Mouse (Mus musculus) myocyte (in vitro differentiated cells): ENCODE measurements around the gene Cxcr4. TPM values are rescaled to one million over a fixed set of nuclear protein-coding genes. Genes with fewer than 3 reads are reported as not detected.
A peak's percentile ranks its signal among the peaks of the same experiment; 100 is the strongest.

ENCODE experiments used
- H3K27me3 ChIP-seq: one replicate; pipeline ENCODE4 v1.6.1; 2011; ENCODE audit not compliant: control insufficient read depth, insufficient read depth, insufficient read length
- H3K36me3 ChIP-seq: one replicate; pipeline ENCODE4 v1.6.1; 2011; ENCODE audit not compliant: control insufficient read depth, insufficient read depth
- H3K4me2 ChIP-seq: one replicate; pipeline ENCODE4 v1.6.1; 2011; ENCODE audit warnings: low read depth, control low read depth
- H3K4me3 ChIP-seq: one replicate; pipeline ENCODE4 v1.5.1; 2011; ENCODE audit warnings: mild to moderate bottlenecking, control low read depth, moderate library complexity
- H3K79me2 ChIP-seq: one replicate; pipeline ENCODE4 v1.6.1; 2011; ENCODE audit not compliant: control insufficient read depth, insufficient read depth
- H3ac ChIP-seq: one replicate; pipeline ENCODE4 v1.6.1; 2011; ENCODE audit not compliant: control insufficient read depth, insufficient read length
- CEBPB ChIP-seq: IDR thresholded peaks from 2 replicates; pipeline ENCODE4 v1.6.1; 2011; ENCODE audit warnings: mild to moderate bottlenecking, moderate library complexity; ENCODE audit not compliant: poor library complexity, insufficient read depth, severe bottlenecking
- E2F4 ChIP-seq: IDR thresholded peaks from one replicate; pipeline ENCODE4 v1.6.1; 2011; ENCODE audit warnings: mild to moderate bottlenecking, control low read depth, moderate library complexity; ENCODE audit not compliant: insufficient read depth
- MAX ChIP-seq: IDR thresholded peaks from one replicate; pipeline ENCODE4 v1.6.1; 2011; ENCODE audit warnings: low read depth, mild to moderate bottlenecking, control low read depth
- MYOD1 ChIP-seq, 3 experiments: IDR thresholded peaks; one replicate each; pipeline ENCODE4 v1.6.1; 2011; ENCODE audit warnings: control low read depth in 2 of 3, low read depth in 2 of 3, mild to moderate bottlenecking in 2 of 3, moderate library complexity in 1 of 3; ENCODE audit not compliant: insufficient read length in 2 of 3, control insufficient read depth in 1 of 3
- MYOG ChIP-seq, 3 experiments: IDR thresholded peaks; one replicate each; pipeline ENCODE4 v1.6.1; 2011; ENCODE audit warnings: control low read depth in 2 of 3, low read depth in 2 of 3, mild to moderate bottlenecking in 2 of 3; ENCODE audit not compliant: insufficient read length in 2 of 3, control insufficient read depth in 1 of 3, insufficient read depth in 1 of 3
- POLR2A ChIP-seq: IDR thresholded peaks from one replicate; pipeline ENCODE4 v1.6.1; 2011; ENCODE audit warnings: low read depth, mild to moderate bottlenecking, control low read depth, moderate library complexity; ENCODE audit not compliant: insufficient read length
- POLR2AphosphoS2 ChIP-seq: IDR thresholded peaks from one replicate; pipeline ENCODE4 v1.6.1; 2011; ENCODE audit warnings: low read depth, control low read depth; ENCODE audit not compliant: insufficient read length
- REST ChIP-seq: IDR thresholded peaks from one replicate; pipeline ENCODE4 v1.6.1; 2011; ENCODE audit warnings: mild to moderate bottlenecking, control low read depth, moderate library complexity; ENCODE audit not compliant: insufficient read depth, insufficient read length
- SRF ChIP-seq: IDR thresholded peaks from one replicate; pipeline ENCODE4 v1.6.1; 2011; ENCODE audit warnings: low read depth; ENCODE audit not compliant: control insufficient read depth, insufficient read length
- TCF12 ChIP-seq: IDR thresholded peaks from one replicate; pipeline ENCODE4 v1.6.1; 2011; ENCODE audit warnings: mild to moderate bottlenecking, control low read depth; ENCODE audit not compliant: poor library complexity, insufficient read depth, severe bottlenecking
- TCF3 ChIP-seq: IDR thresholded peaks from one replicate; pipeline ENCODE4 v1.6.1; 2011; ENCODE audit warnings: low read depth, control low read depth; ENCODE audit not compliant: insufficient read length
- USF1 ChIP-seq: IDR thresholded peaks from one replicate; pipeline ENCODE4 v1.6.1; 2011; ENCODE audit warnings: low read depth, mild to moderate bottlenecking, control low read depth, moderate library complexity
- polyA plus RNA-seq: library from polyadenylated mRNA; unstranded; fragments of >200 nt; fragmentation: generic; extraction: Trizol; gene quantifications from one replicate; pipeline ENCODE4 v1.2.1, GENCODE M21; 2012; ENCODE audit warnings: missing spikeins

Cxcr4 gene
- 5.1 TPM for polyA plus RNA-seq

- H3K4me3 ChIP-seq, result peak within 1 kb of the TSS; percentile 62
- no peaks in the 10 kb centered on the region for H3K36me3 ChIP-seq
- H3K27me3 ChIP-seq, result no peaks in the 10 kb centered on the region
- TF ChIP-seq MAX, result no peak
- TF ChIP-seq SRF, result no peak
- peak; percentile 66 for TF ChIP-seq POLR2A
- H3K79me2 ChIP-seq, result peaks cover 17% of the 10 kb centered on the region
- H3ac ChIP-seq, result peak within 1 kb of the TSS; percentile 23
- peak within 1 kb of the TSS; percentile 88 for H3K4me2 ChIP-seq
Observed at GRCm38 (mm10) chr1:128592211-128592741, at the start of gene Cxcr4. Gene Cxcr4 (minus strand): TSS chr1:128592293.

GRCm38 (mm10) chr1:128639707-128640107 lies 47.6 kb upstream of the Cxcr4 start:
- H3K4me3 ChIP-seq, result no peak overlapping the region
- H3K4me2 ChIP-seq, result no peak overlapping the region
- no peaks in the 10 kb centered on the region for H3K79me2 ChIP-seq
- H3K27me3 ChIP-seq, result no peaks in the 10 kb centered on the region
- no peak for TF ChIP-seq TCF3
- no peak for TF ChIP-seq MAX
- TF ChIP-seq USF1, result no peak
- TF ChIP-seq MYOD1 (IDR thresholded peaks at IDR 0.05; ENCODE audit: control insufficient read depth in 1 of 3, insufficient read length in 2 of 3, low read depth in 2 of 3), result no peak
- TF ChIP-seq POLR2AphosphoS2, result no peak
- no peak for TF ChIP-seq POLR2A
- TF ChIP-seq E2F4, result no peak
- TF ChIP-seq TCF12, result no peak
- TF ChIP-seq REST, result no peak
- TF ChIP-seq MYOG (IDR thresholded peaks at IDR 0.05; ENCODE audit: control insufficient read depth in 1 of 3, insufficient read depth in 1 of 3, insufficient read length in 2 of 3, low read depth in 2 of 3), result no peak
- TF ChIP-seq CEBPB, result no peak
- no peak for TF ChIP-seq SRF
- H3K36me3 ChIP-seq, result no peaks in the 10 kb centered on the region
- no peak overlapping the region for H3ac ChIP-seq

- no peak overlapping the region for H3K4me2 ChIP-seq
- no peak overlapping the region for H3ac ChIP-seq
- TF ChIP-seq TCF3, result no peak
- TF ChIP-seq REST, result no peak
- no peak for TF ChIP-seq USF1
- no peak for TF ChIP-seq CEBPB
- no peak for TF ChIP-seq E2F4
- TF ChIP-seq POLR2AphosphoS2, result no peak
- no peak for TF ChIP-seq POLR2A
- TF ChIP-seq MYOG (IDR thresholded peaks at IDR 0.05; ENCODE audit: control insufficient read depth in 1 of 3, insufficient read depth in 1 of 3, insufficient read length in 2 of 3, low read depth in 2 of 3), result no peak
- TF ChIP-seq TCF12, result no peak
- no peak for TF ChIP-seq SRF
- H3K4me3 ChIP-seq, result no peak overlapping the region
- no peaks in the 10 kb centered on the region for H3K27me3 ChIP-seq
- no peaks in the 10 kb centered on the region for H3K36me3 ChIP-seq
- H3K79me2 ChIP-seq, result no peaks in the 10 kb centered on the region
Observed at GRCm38 (mm10) chr1:128637230-128637740, 45.2 kb upstream of the Cxcr4 start.

- no peaks in the 10 kb centered on the region for H3K79me2 ChIP-seq
- no peaks in the 10 kb centered on the region for H3K27me3 ChIP-seq
- H3K36me3 ChIP-seq, result no peaks in the 10 kb centered on the region
- H3K4me2 ChIP-seq, result no peak overlapping the region
- no peak overlapping the region for H3ac ChIP-seq
- TF ChIP-seq MYOD1 (IDR thresholded peaks at IDR 0.05; ENCODE audit: control insufficient read depth in 1 of 3, insufficient read length in 2 of 3, low read depth in 2 of 3) (peak in 2 of 3 experiments; percentile 48 to 67), MYOG (IDR thresholded peaks at IDR 0.05; ENCODE audit: control insufficient read depth in 1 of 3, insufficient read depth in 1 of 3, insufficient read length in 2 of 3, low read depth in 2 of 3) (peak in 1 of 3 experiments; percentile 71), TCF12 (no peak)
- H3K4me3 ChIP-seq, result no peak overlapping the region
Observed at GRCm38 (mm10) chr1:128636258-128637229, 44.5 kb upstream of the Cxcr4 start.

DNA sequence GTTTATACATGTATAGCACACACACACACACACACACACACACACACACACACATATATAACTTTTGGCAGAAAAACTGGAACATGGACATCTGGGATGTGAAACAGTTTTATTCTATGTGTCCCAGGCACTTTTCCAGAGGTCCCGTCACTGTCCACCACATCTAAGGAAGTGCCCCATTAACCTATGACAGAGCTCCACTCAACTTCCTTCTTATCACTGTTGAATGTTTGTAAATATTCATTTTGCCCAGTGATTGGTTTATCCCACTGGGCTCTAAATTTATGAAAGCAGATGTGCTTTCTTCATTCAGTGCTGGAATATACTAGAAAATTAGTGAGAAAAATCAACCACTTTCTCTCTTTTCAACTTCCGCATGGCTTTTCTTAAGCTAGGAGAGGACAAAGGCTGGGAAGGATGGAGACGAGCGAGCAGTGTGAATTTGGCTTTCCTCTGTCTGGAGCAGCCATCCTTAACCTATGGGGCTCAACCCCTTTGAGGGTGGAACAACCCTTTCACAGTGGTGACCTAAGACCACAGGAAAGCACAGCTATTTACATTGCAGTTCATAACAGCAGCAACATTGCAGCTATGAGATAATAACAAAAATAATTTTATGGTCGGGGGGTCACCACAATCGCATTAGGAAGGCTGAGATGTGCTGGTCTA lies 41.8 kb upstream of the Cxcr4 start:
- Histone ChIP-seq H3K4me3 (no peak overlapping the region), H3K36me3 (no peaks in the 10 kb centered on the region), H3K27me3 (no peaks in the 10 kb centered on the region), H3K79me2 (no peaks in the 10 kb centered on the region), H3K4me2 (no peak overlapping the region), H3ac (no peak overlapping the region)
- no peak for TF ChIP-seq CEBPB
- TF ChIP-seq E2F4, result no peak
- no peak for TF ChIP-seq TCF12
- TF ChIP-seq SRF, result no peak
- no peak for TF ChIP-seq USF1
- no peak for TF ChIP-seq REST
- no peak for TF ChIP-seq POLR2AphosphoS2
- TF ChIP-seq POLR2A, result no peak
- no peak for TF ChIP-seq MAX
- no peak for TF ChIP-seq MYOG (IDR thresholded peaks at IDR 0.05; ENCODE audit: control insufficient read depth in 1 of 3, insufficient read depth in 1 of 3, insufficient read length in 2 of 3, low read depth in 2 of 3)
- TF ChIP-seq MYOD1 (IDR thresholded peaks at IDR 0.05; ENCODE audit: control insufficient read depth in 1 of 3, insufficient read length in 2 of 3, low read depth in 2 of 3), result no peak
- no peak for TF ChIP-seq TCF3
